ENCODE assay signal across 16 mouse cellular contexts in the genomic region with DNA sequence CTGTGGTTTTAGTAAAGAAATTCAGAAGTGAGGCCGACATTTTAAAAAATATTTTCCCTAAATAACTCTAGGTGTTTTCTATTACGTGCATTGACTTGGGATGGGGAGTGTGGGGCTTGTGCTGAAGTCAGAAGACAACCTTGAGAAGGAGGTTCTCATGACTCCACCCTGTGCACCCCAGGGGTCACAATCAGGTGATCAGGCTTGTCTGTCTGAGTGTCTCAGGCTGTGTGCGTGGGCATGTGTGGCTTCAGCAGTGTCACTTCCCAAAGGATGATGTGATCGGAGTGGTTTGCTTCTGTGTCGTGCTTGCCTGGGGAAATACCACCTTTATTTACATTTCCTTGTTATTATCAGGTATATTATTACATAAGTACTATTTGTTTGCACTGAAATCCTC. TPM values are rescaled to one million over a fixed set of nuclear protein-coding genes. Genes with fewer than 3 reads are reported as not detected.
DNase-seq lines count a peak whose midpoint lies in the region; ATAC-seq and TF ChIP-seq lines count a peak whose summit lies in the region.
"Had no signal": no experiment of that assay in that cellular context is flagged by ENCODE, and none has a peak within 500 bp of the region (broad histone marks: within the 10 kb centered on the region; RNA-seq: fewer than 3 reads in every experiment).

No protein-coding gene starts in this region.

- no peaks in the 10 kb centered on the region for H3K27me3 ChIP-seq in heart, embryonic 13.5 days (replicated peaks)
- H3K27me3 ChIP-seq in neural tube, embryonic 13.5 days: no peaks in the 10 kb centered on the region
- H3K27me3 ChIP-seq in liver, adult 2 months (ENCODE audit: control insufficient read depth, insufficient read depth, low read length): no peaks in the 10 kb centered on the region
- no peaks in the 10 kb centered on the region for H3K27me3 ChIP-seq in kidney, embryonic 15.5 days
- H3K27me3 ChIP-seq: heart, embryonic 15.5 days had no signal

- no peak overlapping the region for H3K4me3 ChIP-seq in heart, embryonic 13.5 days
- no peak overlapping the region for H3K4me3 ChIP-seq in neural tube, embryonic 13.5 days
- no peak overlapping the region for H3K4me3 ChIP-seq in liver, adult 2 months (ENCODE audit: insufficient read depth, low read depth, low read length)
- H3K4me3 ChIP-seq in kidney, embryonic 15.5 days (replicated peaks): no peak overlapping the region
- H3K4me3 ChIP-seq: heart, embryonic 15.5 days; layer of hippocampus, adult 2 months had no signal

- intact Hi-C loops in heart, postnatal 14 days (cut with DNase I): no loop called here

- H3K4me1 ChIP-seq in heart, embryonic 13.5 days: peaks cover 56% of the 10 kb centered on the region
- peaks cover 52% of the 10 kb centered on the region for H3K4me1 ChIP-seq in neural tube, embryonic 13.5 days (replicated peaks)
- peaks cover 23% of the 10 kb centered on the region for H3K4me1 ChIP-seq in liver, adult 2 months (ENCODE audit: control insufficient read depth, insufficient read depth, low read length)
- peaks cover 39% of the 10 kb centered on the region for H3K4me1 ChIP-seq in kidney, embryonic 15.5 days

- peak overlapping the region; percentile 93; the same call in 1 of the 2 replicates for H3K4me2 ChIP-seq in heart, embryonic 13.5 days
- peak overlapping the region; percentile 88; the same call in 1 of the 2 replicates for H3K4me2 ChIP-seq in neural tube, embryonic 13.5 days
- no peak overlapping the region for H3K4me2 ChIP-seq in kidney, embryonic 15.5 days

- no peak for ATAC-seq in heart, embryonic 13.5 days (ENCODE audit: extremely low read depth, insufficient number of reproducible peaks, low FRiP score, low TSS enrichment)
- ATAC-seq in neural tube, embryonic 13.5 days (ENCODE audit: low read depth): no peak
- ATAC-seq in kidney, embryonic 15.5 days (replicated peaks; ENCODE audit: low FRiP score): no peak
- ATAC-seq: lung, postnatal 0 days had no signal

- no peak overlapping the region for H3K27ac ChIP-seq in heart, embryonic 13.5 days (replicated peaks)
- H3K27ac ChIP-seq in neural tube, embryonic 13.5 days (replicated peaks): no peak overlapping the region
- H3K27ac ChIP-seq in liver, adult 2 months (replicated peaks; ENCODE audit: insufficient read depth, low read depth, low read length): no peak overlapping the region
- no peak overlapping the region for H3K27ac ChIP-seq in kidney, embryonic 15.5 days
- H3K27ac ChIP-seq: forebrain, embryonic 10.5 days; heart, embryonic 15.5 days; layer of hippocampus, adult 2 months had no signal

- 85% methylated on average over 5 of the region's 5 CpGs for WGBS in heart, embryonic 13.5 days
- 93% methylated on average over 5 of the region's 5 CpGs for WGBS in neural tube, embryonic 13.5 days
- WGBS in liver, adult 2 months: 39% methylated on average over 5 of the region's 5 CpGs
- WGBS in kidney, embryonic 15.5 days: 89% methylated on average over 5 of the region's 5 CpGs

- no peak for TF ChIP-seq CTCF in liver, adult 2 months (IDR thresholded peaks at IDR 0.05; ENCODE audit: low read depth, low read length)

- no peak for TF ChIP-seq POLR2A in liver, adult 2 months (IDR thresholded peaks at IDR 0.05; ENCODE audit: extremely low read depth, insufficient read depth, low read length)

- H3K9ac ChIP-seq in heart, embryonic 13.5 days: 0 out of 2 replicates have a peak overlapping the region, but pooled peaks have one; percentile 19
- H3K9ac ChIP-seq in neural tube, embryonic 13.5 days: peak overlapping the region; percentile 6; the same call in 1 of the 2 replicates
- 0 out of 2 replicates have a peak overlapping the region, but pooled peaks have one; percentile 1 for H3K9ac ChIP-seq in liver, adult 2 months (ENCODE audit: low read depth, low read length)
- no peak overlapping the region for H3K9ac ChIP-seq in kidney, embryonic 15.5 days
- H3K9ac ChIP-seq: heart, embryonic 15.5 days had no signal

- H3K79me2 ChIP-seq in liver, adult 2 months (ENCODE audit: control insufficient read depth, insufficient read depth, low read length): peaks cover 20% of the 10 kb centered on the region

- DNase-seq in heart, postnatal 14 days: no peak
- DNase-seq in neural tube, embryonic 10.5 days (ENCODE audit: extremely low spot score, low spot score): no peak
- peak; percentile 44 for DNase-seq in liver, adult 2 months (ENCODE audit: extremely low read depth, low read depth, low spot score)
- DNase-seq in MN1 (ENCODE audit: low spot score): no peak
- DNase-seq: gastrocnemius, postnatal 14 days; kidney, adult 11 months; midbrain, embryonic 14.5 days; right cerebral cortex, postnatal 14 days; thymus, postnatal 25 days had no signal

- peaks cover 29% of the 10 kb centered on the region for H3K36me3 ChIP-seq in heart, embryonic 13.5 days
- H3K36me3 ChIP-seq in neural tube, embryonic 13.5 days: peaks cover 30% of the 10 kb centered on the region
- H3K36me3 ChIP-seq in liver, adult 2 months (ENCODE audit: control insufficient read depth, insufficient read depth, low read length): peaks cover 25% of the 10 kb centered on the region
- H3K36me3 ChIP-seq in kidney, embryonic 15.5 days: peaks cover 30% of the 10 kb centered on the region

- no peaks in the 10 kb centered on the region for H3K9me3 ChIP-seq in heart, embryonic 13.5 days
- no peaks in the 10 kb centered on the region for H3K9me3 ChIP-seq in neural tube, embryonic 13.5 days
- H3K9me3 ChIP-seq in kidney, embryonic 15.5 days (replicated peaks): no peaks in the 10 kb centered on the region
- H3K9me3 ChIP-seq: forebrain, embryonic 10.5 days; heart, embryonic 15.5 days had no signal

RNA-seq across cellular contexts. Expression of gene Hp1bp3, which starts 3.2 kb away (rescaled TPM):
- 94.5 and 104 TPM in 2 replicates for polyA plus RNA-seq in heart, embryonic 13.5 days (2015; fragmentation: Nextera tagmentation; extraction: Ambion mirVana)
- total RNA-seq in heart, postnatal 14 days (2021): 10 to 100 TPM; 77.5 to 83.0 TPM
- polyA plus RNA-seq in neural tube, embryonic 13.5 days (2015; fragmentation: Nextera tagmentation; extraction: Ambion mirVana): 172 and 212 TPM in 2 replicates
- total RNA-seq in liver, adult 2 months (2014; rRNA removed): 43.7 and 46.2 TPM in 2 replicates
- 27.5 and 32.6 TPM in 2 replicates for polyA plus RNA-seq in liver, adult 2 months (2012; rRNA removed)
- 155 and 161 TPM in 2 replicates for polyA plus RNA-seq in kidney, embryonic 15.5 days (2015; fragmentation: Nextera tagmentation; extraction: Ambion mirVana)

RNA-seq across cellular contexts. Expression of gene Sh2d5, which starts 30.9 kb away (rescaled TPM):
- 0.31 and 0.37 TPM in 2 replicates for polyA plus RNA-seq in heart, embryonic 13.5 days (2015; fragmentation: Nextera tagmentation; extraction: Ambion mirVana)
- under 1 TPM; 0.07 to 0.50 TPM for total RNA-seq in heart, postnatal 14 days (2021)
- 9.4 TPM in 2 replicates for polyA plus RNA-seq in neural tube, embryonic 13.5 days (2015; fragmentation: Nextera tagmentation; extraction: Ambion mirVana)
- total RNA-seq in liver, adult 2 months (2014; rRNA removed): under 0.01 TPM in 1 of 2 replicates, not detected in the other
- 0.14 and 0.44 TPM in 2 replicates for polyA plus RNA-seq in liver, adult 2 months (2012; rRNA removed)
- 0.42 and 0.77 TPM in 2 replicates for polyA plus RNA-seq in kidney, embryonic 15.5 days (2015; fragmentation: Nextera tagmentation; extraction: Ambion mirVana)
- total RNA-seq: gastrocnemius, postnatal 14 days had no signal

RNA-seq across cellular contexts. Expression of gene Kif17, which starts 30.9 kb away (rescaled TPM):
- 0.76 and 0.79 TPM in 2 replicates for polyA plus RNA-seq in heart, embryonic 13.5 days (2015; fragmentation: Nextera tagmentation; extraction: Ambion mirVana)
- under 1 TPM; 0.12 TPM for total RNA-seq in heart, postnatal 14 days (2021)
- polyA plus RNA-seq in neural tube, embryonic 13.5 days (2015; fragmentation: Nextera tagmentation; extraction: Ambion mirVana): 2.1 and 2.2 TPM in 2 replicates
- under 0.01 and 0.13 TPM in 2 replicates for total RNA-seq in liver, adult 2 months (2014; rRNA removed)
- 0.06 and 0.12 TPM in 2 replicates for polyA plus RNA-seq in liver, adult 2 months (2012; rRNA removed)
- polyA plus RNA-seq in kidney, embryonic 15.5 days (2015; fragmentation: Nextera tagmentation; extraction: Ambion mirVana): 1.6 and 2.0 TPM in 2 replicates
- total RNA-seq: gastrocnemius, postnatal 14 days had no signal
